Mouse (Mus musculus): Measurements from ENCODE around the gene Tnnt2. TPM values are rescaled to one million over a fixed set of nuclear protein-coding genes. Genes with fewer than 3 reads are reported as not detected.

Tnnt2 gene
- polyA plus RNA-seq, 1 experiment, result not detected

DNA sequence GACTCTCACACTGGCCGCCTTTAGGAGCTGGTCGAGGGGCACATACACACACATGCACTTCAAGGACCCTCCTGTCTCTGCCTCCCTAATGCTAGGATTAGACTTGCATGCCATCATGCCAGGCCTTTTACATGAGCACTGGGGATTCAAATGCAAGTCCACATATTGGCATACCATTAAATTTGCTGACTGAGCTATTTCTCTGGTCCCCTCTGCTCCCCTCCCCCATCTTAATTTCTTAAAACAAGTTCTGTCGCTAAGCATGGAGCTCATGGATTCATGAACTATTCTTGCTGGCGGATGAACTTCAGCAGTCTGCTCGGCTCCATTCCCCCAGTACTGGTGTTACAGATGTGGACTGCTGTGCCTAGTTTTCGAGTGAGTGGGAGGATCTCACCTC, 56.6 kb downstream of the Tnnt2 start:
- H3K27ac ChIP-seq (ENCODE audit: insufficient read depth, low read depth, low read length), result no peak overlapping the region
- TF ChIP-seq CTCF (IDR thresholded peaks at IDR 0.05; ENCODE audit: low read depth, low read length) (no peak), POLR2A (IDR thresholded peaks at IDR 0.05; ENCODE audit: borderline replicate concordance, low read depth, low read length) (no peak)
- no peaks in the 10 kb centered on the region for H3K4me1 ChIP-seq (ENCODE audit: control insufficient read depth, insufficient read depth, low read length)
- no peak overlapping the region for H3K4me3 ChIP-seq (ENCODE audit: insufficient read depth, low read length)

DNA sequence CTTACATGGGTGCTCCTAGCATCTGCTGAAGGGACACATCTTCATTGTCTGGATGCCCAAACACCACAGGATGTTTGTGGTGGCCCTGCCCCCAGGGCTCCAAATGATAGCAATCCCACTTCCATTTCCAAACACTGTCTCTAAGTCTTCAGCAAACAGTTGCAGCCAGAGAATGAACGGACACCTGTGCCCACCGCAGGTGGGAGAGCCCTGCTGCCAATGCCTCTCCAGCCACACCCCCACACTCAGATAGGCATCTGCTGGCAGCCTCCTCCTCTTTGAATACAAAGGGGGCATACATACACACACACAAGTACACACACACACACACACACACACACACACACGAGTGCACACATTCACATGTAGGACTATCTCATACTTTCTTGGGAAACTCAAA, 57.2 kb downstream of the Tnnt2 start:
- Histone ChIP-seq H3K4me1 (ENCODE audit: control insufficient read depth, insufficient read depth, low read length) (no peaks in the 10 kb centered on the region), H3K4me3 (ENCODE audit: insufficient read depth, low read length) (no peak overlapping the region), H3K27ac (ENCODE audit: insufficient read depth, low read depth, low read length) (no peak overlapping the region)
- TF ChIP-seq CTCF (IDR thresholded peaks at IDR 0.05; ENCODE audit: low read depth, low read length) (no peak), POLR2A (IDR thresholded peaks at IDR 0.05; ENCODE audit: borderline replicate concordance, low read depth, low read length) (no peak)

DNA sequence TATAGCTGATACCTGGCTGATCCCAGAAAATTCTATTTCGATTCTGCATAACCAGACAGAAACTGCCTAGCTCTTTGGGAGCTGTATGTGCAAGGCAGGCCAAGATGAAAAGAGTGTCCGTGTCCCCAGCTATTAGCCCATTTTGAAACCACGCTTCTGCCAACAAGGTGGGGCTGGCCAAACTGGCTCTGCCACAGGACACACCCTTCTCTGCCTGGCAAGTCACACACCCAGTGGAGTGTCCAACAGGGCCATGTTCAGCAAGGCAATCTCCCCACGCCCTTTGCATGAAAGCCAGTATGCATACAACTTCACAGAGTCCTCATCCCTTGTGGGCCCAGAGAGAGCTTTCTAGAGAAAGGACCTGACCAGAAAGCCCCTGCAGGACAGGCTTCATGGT, 59.2 kb downstream of the Tnnt2 start:
- Histone ChIP-seq H3K4me1 (ENCODE audit: control insufficient read depth, insufficient read depth, low read length) (no peaks in the 10 kb centered on the region), H3K4me3 (ENCODE audit: insufficient read depth, low read length) (no peak overlapping the region), H3K27ac (ENCODE audit: insufficient read depth, low read depth, low read length) (no peak overlapping the region)
- no peak for TF ChIP-seq CTCF (IDR thresholded peaks at IDR 0.05; ENCODE audit: low read depth, low read length)
- TF ChIP-seq POLR2A (IDR thresholded peaks at IDR 0.05; ENCODE audit: borderline replicate concordance, low read depth, low read length), result no peak

DNA sequence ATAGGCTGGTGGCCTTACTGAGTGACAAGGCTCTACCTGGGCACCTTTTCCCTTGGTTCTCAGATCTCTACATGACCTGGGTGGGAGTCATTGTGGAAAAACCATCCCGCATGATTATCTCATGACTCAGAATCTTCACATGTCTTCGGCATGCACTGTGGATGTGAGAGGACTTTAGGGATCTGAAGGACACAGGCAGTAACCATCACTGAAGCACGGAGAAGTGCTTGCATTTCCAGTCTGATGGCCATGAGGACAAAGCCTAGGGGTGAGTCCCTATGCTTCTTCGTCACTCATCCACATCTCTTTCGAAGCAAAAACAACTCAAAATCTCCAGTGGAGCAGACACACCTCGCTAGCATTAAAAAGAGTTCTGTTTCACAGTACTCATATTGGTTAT, 63.1 kb downstream of the Tnnt2 start:
- no peak for TF ChIP-seq CTCF (IDR thresholded peaks at IDR 0.05; ENCODE audit: low read depth, low read length)
- TF ChIP-seq POLR2A (IDR thresholded peaks at IDR 0.05; ENCODE audit: borderline replicate concordance, low read depth, low read length), result no peak
- Histone ChIP-seq H3K27ac (ENCODE audit: insufficient read depth, low read depth, low read length) (no peak overlapping the region), H3K4me1 (ENCODE audit: control insufficient read depth, insufficient read depth, low read length) (no peaks in the 10 kb centered on the region), H3K4me3 (ENCODE audit: insufficient read depth, low read length) (no peak overlapping the region)

DNA sequence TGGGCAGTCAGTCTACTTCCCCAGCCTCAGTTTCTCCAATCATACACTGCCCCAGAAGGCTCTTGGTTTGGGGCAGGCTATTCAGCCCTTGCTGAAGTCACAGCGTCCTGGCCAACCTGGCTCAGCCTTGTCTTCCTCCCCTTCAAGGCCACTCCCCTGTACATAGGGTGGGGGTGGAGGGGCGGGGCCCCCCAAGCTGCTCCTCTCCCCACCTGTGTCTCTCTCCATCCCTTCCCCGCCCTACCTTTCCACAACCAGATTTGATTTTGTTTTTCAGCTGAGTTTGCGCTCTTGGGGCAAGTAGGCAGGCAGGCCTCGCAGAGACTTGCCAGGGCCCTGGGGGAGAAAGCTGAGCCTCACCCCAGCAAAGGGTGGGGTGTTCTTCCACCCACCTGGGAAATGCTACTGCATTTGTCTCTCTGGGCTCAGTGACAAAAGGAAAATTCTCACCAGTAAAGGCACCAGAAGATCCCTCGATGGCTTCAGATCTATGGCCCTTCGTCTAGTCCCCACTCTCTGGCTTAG, 63.9 kb downstream of the Tnnt2 start:
- Histone ChIP-seq H3K4me1 (ENCODE audit: control insufficient read depth, insufficient read depth, low read length) (no peaks in the 10 kb centered on the region), H3K27ac (ENCODE audit: insufficient read depth, low read depth, low read length) (no peak overlapping the region), H3K4me3 (ENCODE audit: insufficient read depth, low read length) (no peak overlapping the region)
- TF ChIP-seq POLR2A (IDR thresholded peaks at IDR 0.05; ENCODE audit: borderline replicate concordance, low read depth, low read length) (no peak), CTCF (IDR thresholded peaks at IDR 0.05; ENCODE audit: low read depth, low read length) (no peak)

Other genes starting within 250 kb of the Tnnt2 start
- 80.6 and 81.3 TPM in 2 replicates for gene Nav1, start 229.1 kb upstream of the Tnnt2 start, polyA plus RNA-seq (2012; ENCODE audit: insufficient read depth, insufficient read length, missing spikeins)
- gene Csrp1, start 116.3 kb upstream of the Tnnt2 start, polyA plus RNA-seq (2012; ENCODE audit: insufficient read depth, insufficient read length, missing spikeins), result 70.9 and 80.8 TPM in 2 replicates
- gene Phlda3, start 70.2 kb upstream of the Tnnt2 start, polyA plus RNA-seq (2012; ENCODE audit: insufficient read depth, insufficient read length, missing spikeins), result 8.0 and 8.5 TPM in 2 replicates
- gene Tnni1, start 56.9 kb upstream of the Tnnt2 start, polyA plus RNA-seq (2012; ENCODE audit: insufficient read depth, insufficient read length, missing spikeins), result not detected in 2 replicates
- gene Lad1, start 17.8 kb upstream of the Tnnt2 start, polyA plus RNA-seq (2012; ENCODE audit: insufficient read depth, insufficient read length, missing spikeins), result 0.53 TPM in 1 of 2 replicates, not detected in the other
- gene Pkp1, start 82.9 kb downstream of the Tnnt2 start, polyA plus RNA-seq (2012; ENCODE audit: insufficient read depth, insufficient read length, missing spikeins), result not detected in 2 replicates
- gene Igfn1, start 170.0 kb downstream of the Tnnt2 start, polyA plus RNA-seq (2012; ENCODE audit: insufficient read depth, insufficient read length, missing spikeins), result not detected in 2 replicates
- 18.2 and 19.9 TPM in 2 replicates for gene Tmem9, start 171.8 kb downstream of the Tnnt2 start, polyA plus RNA-seq (2012; ENCODE audit: insufficient read depth, insufficient read length, missing spikeins)
- gene Ascl5, start 214.4 kb downstream of the Tnnt2 start, polyA plus RNA-seq (2012; ENCODE audit: insufficient read depth, insufficient read length, missing spikeins), result not detected in 2 replicates
- not detected in 2 replicates for gene Cacna1s, start 216.4 kb downstream of the Tnnt2 start, polyA plus RNA-seq (2012; ENCODE audit: insufficient read depth, insufficient read length, missing spikeins)